ENCODE assay signal across 7 mouse cellular contexts in genomic region chr8:11956268-11956667, GRCm38 (mm10).
"Had no signal": no experiment of that assay in that cellular context is flagged by ENCODE, and none has a peak within 500 bp of the region (broad histone marks: within the 10 kb centered on the region; RNA-seq: fewer than 3 reads in every experiment).

No protein-coding gene starts in this region.

- H3K4me3 ChIP-seq: kidney, embryonic 15.5 days; myocyte; neural tube, embryonic 12.5 days had no signal

- H3K4me1 ChIP-seq: kidney, embryonic 15.5 days; neural tube, embryonic 12.5 days had no signal

- H3K9ac ChIP-seq: kidney, embryonic 15.5 days; liver, embryonic 14.5 days; neural tube, embryonic 12.5 days had no signal

- DNase-seq: right cerebral cortex, postnatal 4 days; spleen, adult 18-20 months; thymus, postnatal 36 days had no signal

- H3K9me3 ChIP-seq: kidney, embryonic 15.5 days; neural tube, embryonic 12.5 days had no signal

- H3K27ac ChIP-seq: kidney, embryonic 15.5 days; liver, embryonic 14.5 days; neural tube, embryonic 12.5 days had no signal

- H3K36me3 ChIP-seq: kidney, embryonic 15.5 days; neural tube, embryonic 12.5 days had no signal

- H3K4me2 ChIP-seq: kidney, embryonic 15.5 days; neural tube, embryonic 12.5 days had no signal
